Mouse (Mus musculus) liver, postnatal 0 days (tissue): Measurements from ENCODE around the gene Gm9376.

Source experiments
- CTCF ChIP-seq: sonication (generic); IDR thresholded peaks from 2 replicates; pipeline ENCODE4 v1.5.1; 2016; ENCODE audit warnings: antibody characterized with exemption, low read depth
- EP300 ChIP-seq: IDR thresholded peaks from 2 replicates; pipeline ENCODE4 v1.6.1; 2016; ENCODE audit warnings: antibody characterized with exemption, low read depth, mild to moderate bottlenecking

GRCm38 (mm10) chr14:118239351-118239750 lies 27.4 kb upstream of the Gm9376 start:
- TF ChIP-seq CTCF (no peak), EP300 (no peak)
